ENCODE assay signal across 15 mouse cellular contexts in the genomic region with DNA sequence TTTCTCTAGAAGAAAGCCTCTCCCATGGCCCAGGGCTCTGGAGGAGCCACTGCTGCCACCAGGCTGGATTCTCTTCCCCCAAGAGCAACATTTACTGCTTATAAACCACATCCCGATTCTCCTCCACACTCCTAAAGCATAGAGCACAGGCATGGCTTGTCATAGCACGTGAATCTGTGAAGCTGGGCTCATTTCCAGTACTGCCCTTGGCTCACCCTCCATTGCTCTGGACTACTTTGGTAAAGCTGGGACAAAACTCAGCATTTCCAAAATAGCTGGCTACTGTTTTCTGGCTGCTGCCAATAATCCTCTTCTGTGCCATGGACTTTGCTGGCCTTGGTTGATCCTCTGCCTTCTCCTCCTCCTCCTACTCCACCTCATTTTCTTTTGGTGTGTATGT. TPM values are rescaled to one million over a fixed set of nuclear protein-coding genes. Genes with fewer than 3 reads are reported as not detected.
DNase-seq lines count a peak whose midpoint lies in the region; ATAC-seq and TF ChIP-seq lines count a peak whose summit lies in the region.
"Had no signal": no experiment of that assay in that cellular context is flagged by ENCODE, and none has a peak within 500 bp of the region (broad histone marks: within the 10 kb centered on the region; RNA-seq: fewer than 3 reads in every experiment).

No protein-coding gene starts in this region.

- H3K4me2 ChIP-seq in lung, embryonic 14.5 days, result no peak overlapping the region
- H3K4me2 ChIP-seq: embryonic facial prominence, embryonic 15.5 days; heart, embryonic 15.5 days; hindbrain, embryonic 15.5 days; midbrain, embryonic 11.5 days; neural tube, embryonic 12.5 days had no signal

- no peaks in the 10 kb centered on the region for H3K9me3 ChIP-seq in lung, embryonic 14.5 days (ENCODE audit: low read depth, low read length)
- H3K9me3 ChIP-seq: embryonic facial prominence, embryonic 15.5 days; heart, embryonic 15.5 days; hindbrain, embryonic 15.5 days; neural tube, embryonic 12.5 days had no signal

- no peaks in the 10 kb centered on the region for H3K4me1 ChIP-seq in lung, embryonic 14.5 days (ENCODE audit: insufficient read depth)
- H3K4me1 ChIP-seq: embryonic facial prominence, embryonic 15.5 days; heart, embryonic 15.5 days; hindbrain, embryonic 15.5 days; neural tube, embryonic 12.5 days had no signal

- TF ChIP-seq CTCF in lung, embryonic 14.5 days (IDR thresholded peaks at IDR 0.05; ENCODE audit: low read depth), result no peak

- WGBS in lung, embryonic 14.5 days, result 52% methylated on average over 2 of the region's 2 CpGs

- DNase-seq in kidney, adult 18-20 months, result peak; percentile 57
- no peak for DNase-seq in kidney, postnatal 10 days
- DNase-seq in lung, embryonic 14.5 days, result peak; percentile 51
- no peak for DNase-seq in lung, postnatal 25 days (ENCODE audit: low spot score)
- DNase-seq in adrenal gland, postnatal 10 days, result peak; percentile 68
- DNase-seq in layer of hippocampus, postnatal 10 days (ENCODE audit: low spot score in 2 of 2), result peak; percentile 46 to 47
- no peak for DNase-seq in retina, postnatal 1 day
- DNase-seq: gastrocnemius, postnatal 36 days; thymus, postnatal 14 days had no signal

- no peak overlapping the region for H3K4me3 ChIP-seq in lung, embryonic 14.5 days (ENCODE audit: low read depth, low read length)
- H3K4me3 ChIP-seq: embryonic facial prominence, embryonic 15.5 days; heart, embryonic 15.5 days; hindbrain, embryonic 15.5 days; neural tube, embryonic 12.5 days had no signal

- H3K27ac ChIP-seq in lung, embryonic 14.5 days (ENCODE audit: low read depth), result no peak overlapping the region
- H3K27ac ChIP-seq: embryonic facial prominence, embryonic 15.5 days; heart, embryonic 15.5 days; hindbrain, embryonic 15.5 days; neural tube, embryonic 12.5 days had no signal

- H3K27me3 ChIP-seq in lung, embryonic 14.5 days (ENCODE audit: insufficient read depth, low read length), result no peaks in the 10 kb centered on the region; the same call in 1 of the 2 replicates
- H3K27me3 ChIP-seq: embryonic facial prominence, embryonic 15.5 days; hindbrain, embryonic 15.5 days; neural tube, embryonic 12.5 days had no signal

- H3K9ac ChIP-seq in lung, embryonic 14.5 days, result no peak overlapping the region
- H3K9ac ChIP-seq: embryonic facial prominence, embryonic 15.5 days; heart, embryonic 15.5 days; hindbrain, embryonic 15.5 days; neural tube, embryonic 12.5 days had no signal

- no peak for ATAC-seq in lung, embryonic 14.5 days (ENCODE audit: insufficient read depth)

- H3K36me3 ChIP-seq in lung, embryonic 14.5 days (ENCODE audit: insufficient read depth), result no peaks in the 10 kb centered on the region
- H3K36me3 ChIP-seq: embryonic facial prominence, embryonic 15.5 days; heart, embryonic 15.5 days; hindbrain, embryonic 15.5 days; neural tube, embryonic 12.5 days had no signal

RNA-seq across cellular contexts. Expression of a gene that starts 2.3 kb away (rescaled TPM):
- not detected in 2 replicates for polyA plus RNA-seq in lung, embryonic 14.5 days (2014; fragmentation: Nextera tagmentation; extraction: Ambion mirVana)
- not detected for total RNA-seq in adrenal gland, postnatal 10 days (2021)
- total RNA-seq in layer of hippocampus, postnatal 10 days (2021), result not detected
- total RNA-seq: gastrocnemius, postnatal 36 days had no signal
- polyA plus RNA-seq: heart, embryonic 15.5 days; hindbrain, embryonic 15.5 days; midbrain, embryonic 11.5 days; neural tube, embryonic 12.5 days had no signal

RNA-seq across cellular contexts. Expression of a gene that starts 38.0 kb away (rescaled TPM):
- not detected in 2 replicates for polyA plus RNA-seq in lung, embryonic 14.5 days (2014; fragmentation: Nextera tagmentation; extraction: Ambion mirVana)
- under 1 TPM in 1 of 2 experiments, not detected in 1; 0.09 TPM for total RNA-seq in adrenal gland, postnatal 10 days (2021)
- not detected for total RNA-seq in layer of hippocampus, postnatal 10 days (2021)
- polyA plus RNA-seq: hindbrain, embryonic 15.5 days; liver, embryonic 16.5 days; midbrain, embryonic 11.5 days; neural tube, embryonic 12.5 days had no signal

RNA-seq across cellular contexts. Expression of a gene that starts 41.1 kb away (rescaled TPM):
- 13.5 and 14.3 TPM in 2 replicates for polyA plus RNA-seq in lung, embryonic 14.5 days (2014; fragmentation: Nextera tagmentation; extraction: Ambion mirVana)
- total RNA-seq in adrenal gland, postnatal 10 days (2021), result 10 to 100 TPM; 13.2 to 14.8 TPM
- total RNA-seq in layer of hippocampus, postnatal 10 days (2021), result 10 to 100 TPM; 10.7 to 13.0 TPM

Comparison
In these comparisons a context has a peak if more than half of its experiments do, and no peak if none do; other contexts are left out.
1. DNase-seq: peak in kidney, adult 18-20 months (single experiment), lung, embryonic 14.5 days (single experiment), adrenal gland, postnatal 10 days (single experiment) and layer of hippocampus, postnatal 10 days (2 of 2); none in kidney, postnatal 10 days (single experiment), lung, postnatal 25 days (single experiment) and retina, postnatal 1 day (single experiment).